Mouse (Mus musculus) E14TG2a.4 (cell line): ENCODE measurements around the gene Kpna2.

Source experiments
- CTCF ChIP-seq: conservative IDR thresholded peaks from 2 replicates; pipeline ENCODE4 v1.5.1; 2014; ENCODE audit warnings: low read length
- POU5F1 ChIP-seq: IDR thresholded peaks from 2 replicates; pipeline ENCODE4 v1.6.1; 2014; ENCODE audit warnings: low read length, borderline replicate concordance

DNA sequence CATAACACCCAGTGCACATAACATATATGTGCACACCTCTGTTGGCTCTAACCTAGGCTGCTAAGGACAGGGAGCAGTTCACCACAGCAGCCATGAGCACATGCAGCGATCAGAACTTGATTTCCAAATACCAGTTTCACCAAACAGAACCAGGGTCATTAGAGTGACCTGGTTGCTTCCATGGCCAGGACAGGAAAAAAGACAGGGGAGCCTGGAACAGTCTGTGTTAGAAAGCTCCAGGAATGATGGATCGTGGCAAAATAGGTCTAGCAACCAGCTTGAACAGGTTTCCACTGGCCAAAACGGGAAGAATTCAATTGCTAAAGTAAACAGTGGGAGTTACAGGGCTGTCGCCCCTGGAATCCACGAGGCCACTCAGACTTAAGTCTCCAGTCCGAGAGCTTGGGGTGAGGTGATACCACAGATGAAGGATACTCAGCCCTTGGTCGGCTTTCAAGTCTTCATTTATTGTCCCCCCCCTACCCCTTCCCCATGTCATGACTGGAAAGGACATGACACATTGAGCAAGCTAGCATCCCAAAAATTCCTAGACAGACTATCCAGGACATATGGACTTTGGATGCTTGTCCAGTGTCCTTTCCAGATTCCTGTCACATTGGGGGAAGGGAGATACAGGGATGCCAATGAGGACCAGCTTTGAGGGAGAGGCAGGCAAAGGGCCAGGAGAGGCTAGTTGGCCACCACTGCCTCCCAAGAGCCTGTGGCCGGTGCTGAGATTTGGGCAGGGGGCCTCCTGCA, 23.7 kb downstream of the Kpna2 start:
- TF ChIP-seq CTCF (no peak), POU5F1 (no peak)
